Mouse (Mus musculus) splenic B cell, adult 2 months (primary cell): ENCODE results near the gene Cltb.

Experiments used
- DNase-seq: peaks from one replicate; pipeline ENCODE4 v3.0.0-alpha.2; 2011; ENCODE audit warnings: low read depth, low spot score
- H3K27me3 ChIP-seq: 2 replicates; pipeline ENCODE4 v1.6.1; 2012; ENCODE audit warnings: mild to moderate bottlenecking, low read length, moderate library complexity, mixed read lengths; ENCODE audit not compliant: control insufficient read depth, poor library complexity, insufficient read depth, severe bottlenecking
- H3K36me3 ChIP-seq: 2 replicates; pipeline ENCODE4 v1.6.1; 2012; ENCODE audit warnings: mild to moderate bottlenecking, low read length, moderate library complexity, mixed read lengths; ENCODE audit not compliant: control insufficient read depth, poor library complexity, insufficient read depth, severe bottlenecking

Cltb gene

DNA sequence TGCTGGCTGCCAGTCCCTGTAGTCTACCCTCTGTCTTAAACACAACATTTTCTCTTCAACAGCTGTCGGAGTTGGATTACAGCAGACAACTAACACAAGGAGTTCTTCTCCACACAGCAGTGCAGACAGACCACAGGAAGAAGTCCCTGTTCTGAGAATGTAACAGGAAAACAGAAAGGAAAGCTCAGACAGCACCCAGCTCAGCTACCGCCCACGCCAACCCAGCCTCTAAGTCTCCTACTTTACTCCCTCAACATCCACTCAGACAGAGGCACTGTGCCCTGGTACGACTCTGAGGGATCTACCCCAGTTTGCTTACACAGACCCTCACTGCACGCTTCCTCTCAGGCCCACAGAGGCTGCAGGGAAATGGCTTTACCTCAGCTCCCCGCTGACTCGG lies 50.5 kb downstream of the Cltb start:
- Histone ChIP-seq H3K27me3 (no peaks in the 10 kb centered on the region), H3K36me3 (peaks cover 6% of the 10 kb centered on the region)
- DNase-seq: no peak

DNA sequence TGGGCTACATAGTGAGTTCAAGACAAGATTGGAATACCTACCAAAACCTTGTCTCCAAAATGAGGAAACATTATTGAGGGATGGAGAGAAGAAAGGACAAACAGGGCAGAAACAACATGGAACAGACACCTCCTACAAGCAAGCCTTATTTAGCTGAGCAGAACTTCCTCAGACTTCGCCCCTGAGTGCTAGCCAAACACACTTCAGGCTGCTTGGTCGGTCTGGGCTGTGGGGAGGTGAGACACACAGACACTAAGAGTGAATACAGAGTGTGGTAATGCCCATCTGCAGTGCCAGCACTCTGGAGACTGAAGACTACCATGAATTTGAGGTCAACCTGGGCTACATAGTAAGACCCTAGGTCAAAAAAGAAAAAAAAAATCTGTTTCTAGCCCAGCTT lies 51.5 kb downstream of the Cltb start:
- H3K27me3 ChIP-seq: no peaks in the 10 kb centered on the region
- peaks cover 6% of the 10 kb centered on the region for H3K36me3 ChIP-seq
- no peak for DNase-seq

DNA sequence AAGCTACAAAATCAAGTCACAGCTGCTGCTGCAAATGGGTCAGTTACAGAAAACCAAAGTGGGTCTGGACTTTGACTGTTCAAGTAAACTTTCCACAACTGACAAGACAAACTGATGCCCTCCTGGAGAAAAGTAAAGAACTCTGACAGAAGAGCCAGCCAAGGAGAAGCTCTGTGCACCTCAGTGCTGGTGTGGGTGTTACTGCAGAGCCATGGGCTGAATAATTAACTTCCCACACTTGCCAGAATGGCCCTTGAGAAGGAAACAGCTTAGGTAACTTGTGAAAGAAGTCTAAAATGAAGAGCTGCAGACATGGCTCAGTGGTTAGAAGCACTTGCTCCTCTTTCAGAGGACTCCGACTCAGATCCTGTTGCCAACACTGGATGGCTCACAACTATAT lies 53.5 kb downstream of the Cltb start:
- DNase-seq: no peak
- Histone ChIP-seq H3K27me3 (no peaks in the 10 kb centered on the region), H3K36me3 (peaks cover 6% of the 10 kb centered on the region)

DNA sequence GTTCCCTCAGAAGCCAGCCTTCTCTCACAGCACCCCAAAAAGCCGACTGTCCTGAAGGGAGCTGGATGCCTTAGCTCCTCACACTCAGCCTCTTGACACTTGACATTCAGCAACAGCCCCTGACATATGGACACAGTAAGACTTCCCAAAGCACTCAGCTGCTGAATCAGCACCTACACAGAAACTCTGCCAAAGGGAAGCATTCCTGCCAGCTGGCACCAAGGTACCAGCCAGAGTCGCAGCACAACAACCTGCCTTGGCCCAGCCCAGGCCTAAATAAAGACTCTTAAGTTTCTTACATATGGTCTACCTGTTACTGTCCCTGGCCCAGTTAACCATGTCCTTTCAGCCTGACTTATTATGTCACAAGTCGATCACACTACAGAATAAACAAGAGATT lies 54.3 kb downstream of the Cltb start:
- peaks cover 8% of the 10 kb centered on the region for H3K36me3 ChIP-seq
- no peak for DNase-seq

DNA sequence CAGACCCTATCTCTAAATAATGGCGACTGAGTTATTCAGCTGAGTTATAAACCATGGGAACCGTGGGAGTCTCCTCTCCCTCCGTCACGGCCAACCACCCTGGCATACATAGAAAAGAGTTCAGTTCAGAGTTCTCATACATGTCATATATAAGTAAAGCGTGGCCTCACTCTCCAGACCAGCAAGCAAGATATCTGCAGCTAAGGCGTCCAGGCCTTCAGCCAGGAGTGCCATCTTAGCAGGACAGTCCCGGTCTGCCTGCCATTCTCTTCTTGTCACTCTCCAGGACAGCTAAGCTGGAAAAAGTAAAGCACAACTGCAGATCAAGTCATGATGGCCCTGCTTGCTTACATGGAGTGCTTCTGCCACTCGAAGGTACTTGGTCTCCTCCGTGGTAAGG lies 55.0 kb downstream of the Cltb start:
- DNase-seq: no peak
- peaks cover 8% of the 10 kb centered on the region for H3K36me3 ChIP-seq
- no peaks in the 10 kb centered on the region for H3K27me3 ChIP-seq

More for the DNA sequence above, 54.3 kb downstream of the Cltb start:
- no peaks in the 10 kb centered on the region for H3K27me3 ChIP-seq

DNA sequence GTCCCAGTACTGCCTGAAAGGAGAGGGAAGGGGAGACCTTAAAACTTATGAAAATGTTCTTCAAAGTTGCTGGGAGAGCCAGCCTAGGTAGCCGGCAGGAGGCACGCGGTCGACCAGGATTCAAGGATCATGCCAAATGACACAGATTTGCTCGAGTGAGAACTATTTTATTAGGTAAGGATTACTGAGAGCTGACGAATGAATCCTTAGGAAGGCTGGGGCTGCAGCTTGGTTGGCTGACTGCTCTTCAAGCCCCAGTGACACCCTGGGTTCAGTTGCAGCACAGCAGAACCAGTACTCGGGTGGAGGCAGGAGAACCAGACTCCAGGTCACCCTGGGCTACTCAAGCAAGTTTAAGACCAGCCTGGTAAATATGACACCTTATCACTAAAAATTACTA lies 63.1 kb downstream of the Cltb start:
- H3K27me3 ChIP-seq: no peaks in the 10 kb centered on the region
- no peak for DNase-seq
- peaks cover 9% of the 10 kb centered on the region; the same call in 1 of the 2 replicates for H3K36me3 ChIP-seq
